Mouse (Mus musculus) kidney, postnatal 36 days (tissue): ENCODE data around the gene Spata20.
A peak's percentile ranks its signal among the peaks of the same experiment; 100 is the strongest.

ENCODE experiments used
- DNase-seq, 2 experiments: peaks; one replicate each; pipeline ENCODE4 v3.0.0; 2021 to 2022; ENCODE audit warnings: mixed read lengths in 2 of 2

Spata20 gene

GRCm38 (mm10) chr11:94486001-94486400, at the start of gene Spata20:
TSS of gene Spata20 (minus strand) at chr11:94486179.
- peak; percentile 79 to 91 for DNase-seq

- DNase-seq, result no peak
These were observed 47.2 kb upstream of the Spata20 start for GRCm38 (mm10) chr11:94533171-94533570.

DNA sequence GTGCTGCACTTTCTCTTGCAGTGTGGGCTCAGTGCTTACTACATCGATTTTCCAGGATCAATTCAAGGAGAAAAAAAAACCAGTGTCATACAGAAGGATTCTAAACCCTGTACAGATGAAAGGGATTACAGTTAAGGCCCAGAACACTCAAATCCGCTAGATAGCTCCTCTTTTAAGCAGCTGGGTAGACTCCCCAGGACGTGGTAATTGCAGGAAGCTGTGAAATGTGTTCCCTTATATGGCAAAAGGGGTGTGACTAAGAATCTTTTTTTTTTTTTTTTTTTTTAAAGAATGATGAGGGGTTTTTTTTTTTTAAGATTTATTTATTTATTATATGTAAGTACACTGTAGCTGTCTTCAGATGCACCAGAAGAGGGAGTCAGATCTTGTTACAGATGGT, 42.9 kb upstream of the Spata20 start:
- DNase-seq, result no peak

- DNase-seq, result no peak
These were observed 40.3 kb upstream of the Spata20 start for GRCm38 (mm10) chr11:94526171-94526879.

GRCm38 (mm10) chr11:94521219-94521843, 35.4 kb upstream of the Spata20 start, which contains the start of gene Mycbpap:
TSS of gene Mycbpap (minus strand) at chr11:94521742.
- DNase-seq, result peak; percentile 55 to 74

- no peak for DNase-seq
These were observed 27.5 kb upstream of the Spata20 start for GRCm38 (mm10) chr11:94513452-94513851.

GRCm38 (mm10) chr11:94508976-94509375, 23.0 kb upstream of the Spata20 start:
- DNase-seq, result peak; percentile 32 to 39

- DNase-seq, result no peak
These were observed 15.5 kb upstream of the Spata20 start for GRCm38 (mm10) chr11:94501482-94501881.

DNA sequence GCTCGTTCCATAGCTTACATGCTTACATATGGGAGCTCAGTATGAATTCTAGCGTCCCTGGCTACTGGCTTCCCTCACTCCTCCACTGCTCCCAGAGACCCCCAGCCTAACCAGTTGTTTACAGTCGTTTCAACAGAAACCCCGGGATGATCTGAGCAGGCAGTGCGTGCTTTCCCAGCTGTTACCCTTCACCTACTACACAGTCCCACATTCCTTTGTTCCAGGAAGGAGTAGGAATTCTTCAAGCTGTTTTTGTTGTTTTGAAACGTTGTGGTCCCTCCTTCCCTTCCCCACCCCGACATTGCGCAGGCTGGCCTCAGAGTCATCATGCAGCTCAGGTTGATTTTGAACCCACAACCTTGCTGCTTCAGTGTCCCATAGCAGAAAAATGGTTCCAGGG, 14.4 kb upstream of the Spata20 start:
- DNase-seq, result no peak

GRCm38 (mm10) chr11:94499661-94500152, 13.7 kb upstream of the Spata20 start, which contains the start of gene Epn3:
TSS of gene Epn3 (minus strand) at chr11:94499974.
- peak; percentile 60 to 67 for DNase-seq

- peak in 1 of 2 experiments; percentile 18 for DNase-seq
These were observed 13.1 kb upstream of the Spata20 start for GRCm38 (mm10) chr11:94499035-94499434.

- DNase-seq, result peak; percentile 74 to 83
These were observed 12.4 kb upstream of the Spata20 start for GRCm38 (mm10) chr11:94498093-94498996.

DNA sequence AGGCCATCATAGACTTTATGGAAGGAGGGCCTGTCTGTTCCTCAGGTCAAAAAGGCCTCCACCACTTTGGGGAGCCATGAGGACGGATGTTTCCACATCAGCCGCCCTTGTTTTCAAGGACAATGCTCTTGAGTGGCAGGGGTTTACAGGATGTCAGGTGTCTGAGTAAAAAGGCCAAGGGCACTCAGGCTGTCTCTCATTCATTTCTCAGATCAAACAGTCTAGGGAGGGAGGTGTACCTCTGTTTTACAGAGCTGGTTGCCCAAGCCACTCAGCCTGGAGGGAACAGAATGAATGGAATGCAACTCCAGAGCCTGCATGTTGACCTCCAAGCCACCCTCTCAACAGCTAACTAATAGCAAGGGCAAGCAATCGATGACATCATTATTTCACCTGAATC, 9.4 kb upstream of the Spata20 start:
- DNase-seq, result peak in 1 of 2 experiments; percentile 50

DNA sequence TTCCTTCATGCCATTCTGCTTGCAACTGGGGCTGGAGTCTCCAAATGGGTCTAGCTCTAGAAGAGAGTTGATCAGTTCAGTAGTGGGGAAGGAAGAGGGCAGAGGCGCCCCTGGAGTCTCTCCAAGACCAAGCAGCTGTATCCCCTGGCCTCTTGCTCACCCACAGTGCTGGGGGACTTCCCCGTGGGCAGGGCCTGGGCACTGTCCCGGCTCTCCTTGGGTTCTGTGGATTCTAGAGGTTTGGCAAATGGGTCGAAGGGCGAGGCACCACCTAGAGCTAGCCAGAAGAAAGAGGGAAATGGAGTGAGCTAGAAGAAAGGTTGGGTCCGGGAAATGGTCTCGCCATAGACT, 5.7 kb upstream of the Spata20 start:
- no peak for DNase-seq

DNA sequence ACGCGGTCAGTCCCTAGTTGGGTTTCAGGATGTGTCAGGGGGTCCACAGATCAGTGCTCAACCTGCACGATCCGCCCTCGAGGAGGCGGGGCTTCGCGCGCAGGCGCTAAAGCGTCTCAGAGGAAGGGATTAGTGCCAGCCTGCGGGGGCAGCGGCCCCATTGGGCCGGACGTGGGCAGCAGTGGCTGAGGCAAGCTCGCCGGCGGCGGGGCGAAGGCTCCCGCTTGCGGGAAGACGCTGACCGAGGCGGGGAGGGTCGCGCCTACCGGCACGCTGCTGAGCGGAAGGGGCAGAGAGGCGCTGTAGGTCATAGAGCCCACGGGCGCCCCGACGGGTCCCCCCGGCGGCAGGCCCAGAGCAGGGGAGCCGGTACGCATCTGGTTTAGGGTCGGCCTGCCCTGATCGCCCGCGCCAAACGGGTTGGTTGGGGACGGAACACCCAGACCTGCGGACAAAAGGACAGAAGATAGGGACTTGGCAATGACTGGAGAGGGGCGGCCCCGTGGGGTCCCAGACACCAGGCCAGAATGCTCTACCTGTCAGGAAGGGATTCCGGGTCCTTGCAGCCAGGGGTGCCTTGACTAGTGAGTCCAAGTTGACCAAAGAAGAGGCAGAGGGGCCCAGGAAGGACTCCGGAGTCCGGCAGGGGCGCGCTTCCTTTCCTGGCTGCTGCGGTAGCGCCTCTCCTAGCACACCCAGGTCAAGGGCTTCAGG, 5.2 kb upstream of the Spata20 start:
- DNase-seq, result peak in 1 of 2 experiments; percentile 65

GRCm38 (mm10) chr11:94489745-94490144, 3.8 kb upstream of the Spata20 start:
- DNase-seq, result peak in 1 of 2 experiments; percentile 19

DNA sequence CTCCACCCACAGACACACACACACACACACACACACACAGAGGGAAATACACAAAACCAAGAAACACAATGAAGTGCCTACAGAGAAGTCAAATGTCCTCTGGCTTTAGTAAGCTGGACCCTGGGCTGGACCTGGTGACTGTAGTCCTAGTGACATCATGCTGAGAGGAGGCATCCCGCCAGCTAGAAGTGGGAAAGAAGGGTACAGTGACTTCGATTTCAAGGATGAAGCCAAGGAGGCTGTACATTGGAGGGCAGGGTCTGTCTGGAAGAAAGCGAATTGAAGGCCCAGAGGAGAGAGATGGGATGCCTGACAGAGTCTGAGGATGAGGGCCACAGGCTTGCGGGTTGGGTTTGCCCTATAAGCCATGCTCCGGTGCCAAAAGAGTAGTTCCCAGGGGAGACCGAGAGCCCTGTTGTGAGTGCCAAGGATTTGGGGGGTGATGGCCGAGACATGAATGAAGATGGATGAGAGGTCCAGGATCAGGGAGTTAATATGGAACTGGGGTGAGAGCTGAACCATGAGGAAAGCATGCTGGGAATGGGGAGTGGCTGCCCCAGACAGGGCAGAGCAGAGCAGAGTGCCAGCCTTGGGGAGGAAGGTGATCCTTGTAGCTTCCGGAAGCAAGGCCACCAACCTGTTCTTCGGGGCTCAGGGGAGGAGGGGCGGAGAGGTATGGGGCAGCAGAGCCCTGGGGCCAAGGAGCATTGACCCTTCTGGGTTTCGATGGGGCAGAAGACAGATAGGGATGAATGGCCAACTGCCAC, 3.0 kb upstream of the Spata20 start:
- DNase-seq, result no peak

DNA sequence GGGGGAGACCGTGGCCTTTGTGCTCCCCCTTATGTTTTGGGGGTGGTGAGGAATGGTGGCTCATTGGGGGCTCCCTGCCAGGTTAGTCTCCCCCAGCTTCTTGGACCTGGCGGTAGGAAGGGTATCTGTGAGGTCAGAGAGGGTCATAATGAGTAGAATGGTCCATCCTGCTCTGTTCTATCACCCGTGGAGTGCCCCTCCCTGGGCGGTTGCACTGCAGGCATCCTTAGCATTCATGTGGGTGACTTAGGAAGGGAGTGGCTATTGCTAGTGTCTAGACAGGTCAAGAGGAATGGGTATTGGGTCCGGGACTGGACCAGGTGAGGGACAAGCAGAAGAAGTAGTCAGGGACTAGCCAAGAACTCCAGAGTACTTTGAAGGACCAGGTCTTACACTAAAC, 756 bp downstream of the Spata20 start:
- DNase-seq, result no peak

GRCm38 (mm10) chr11:94484636-94485035, 1.3 kb downstream of the Spata20 start:
- DNase-seq, result no peak

DNA sequence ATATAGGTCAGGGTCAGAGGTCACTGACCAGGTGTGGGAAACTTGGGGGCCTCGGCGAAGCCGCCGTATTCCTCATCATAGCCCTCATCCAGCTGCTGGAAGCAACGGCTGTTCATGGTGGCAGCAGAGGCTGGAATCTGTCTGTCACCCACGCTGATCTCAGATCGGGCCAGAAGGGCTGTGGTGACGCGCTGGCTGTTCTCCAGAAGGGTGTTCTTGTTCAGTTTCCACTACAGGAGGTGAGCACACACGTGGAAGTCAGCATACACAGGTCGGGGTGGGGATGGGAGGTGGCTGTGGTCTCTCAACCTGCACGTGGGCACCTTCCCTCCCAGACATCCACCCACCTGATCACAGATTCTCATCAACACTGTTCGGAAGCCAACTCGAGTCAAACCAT, 2.1 kb downstream of the Spata20 start:
- no peak for DNase-seq

DNA sequence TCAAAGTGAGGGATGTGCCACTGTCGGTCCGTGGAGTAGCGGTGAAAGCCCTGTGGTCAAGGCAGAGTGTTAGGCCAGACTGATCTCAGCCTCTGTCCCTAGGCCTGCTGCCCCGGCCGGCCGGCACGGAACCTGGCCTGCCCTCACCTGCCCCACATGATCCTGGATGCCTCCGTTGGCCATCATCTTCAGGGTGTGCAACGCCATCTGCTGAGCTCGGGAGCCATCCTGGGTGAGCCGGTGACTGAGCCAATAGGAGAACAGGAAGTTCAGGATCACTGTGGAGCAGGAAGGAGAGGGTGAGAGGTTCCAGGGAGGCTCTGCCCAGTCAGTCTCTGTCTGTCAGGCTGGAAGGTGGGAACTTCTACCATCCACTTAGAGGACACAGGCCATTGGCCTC, 2.5 kb downstream of the Spata20 start:
- DNase-seq, result peak in 1 of 2 experiments; percentile 39

GRCm38 (mm10) chr11:94482738-94483137, 3.2 kb downstream of the Spata20 start:
- DNase-seq, result no peak
